Mouse (Mus musculus) E14TG2a.4 (cell line): Measurements from ENCODE around the gene Npw.

ENCODE experiments used
- H3K27me3 ChIP-seq: 2 replicates; pipeline ENCODE4 v1.6.1; 2014; ENCODE audit warnings: low read length, control low read depth; ENCODE audit not compliant: insufficient read depth
- H3K36me3 ChIP-seq: 2 replicates; pipeline ENCODE4 v1.6.1; 2014; ENCODE audit warnings: low read length, control low read depth; ENCODE audit not compliant: insufficient read depth
- H3K4me1 ChIP-seq: replicated peaks from 2 replicates; pipeline ENCODE4 v1.6.1; 2014; ENCODE audit warnings: low read depth, low read length, control low read depth
- H3K4me3 ChIP-seq: replicated peaks from 2 replicates; pipeline ENCODE4 v1.5.1; 2014; ENCODE audit warnings: mild to moderate bottlenecking, low read length
- H3K9me3 ChIP-seq: 2 replicates; pipeline ENCODE4 v1.6.1; 2014; ENCODE audit warnings: low read length, control low read depth
- CTCF ChIP-seq: conservative IDR thresholded peaks from 2 replicates; pipeline ENCODE4 v1.5.1; 2014; ENCODE audit warnings: low read length
- NANOG ChIP-seq: IDR thresholded peaks from 2 replicates; pipeline ENCODE4 v1.6.1; 2014; ENCODE audit warnings: borderline replicate concordance, low read length, mixed read lengths
- POU5F1 ChIP-seq: IDR thresholded peaks from 2 replicates; pipeline ENCODE4 v1.6.1; 2014; ENCODE audit warnings: low read length, borderline replicate concordance

Gene Npw

GRCm38 (mm10) chr17:24658017-24658758 lies at the start of gene Npw:
TSS of gene Npw (minus strand) at chr17:24658457.
- Histone ChIP-seq H3K36me3 (no peaks in the 10 kb centered on the region), H3K27me3 (peaks cover 53% of the 10 kb centered on the region), H3K4me3 (peak within 1 kb of the TSS; percentile 83), H3K9me3 (no peaks in the 10 kb centered on the region), H3K4me1 (peaks cover 31% of the 10 kb centered on the region)
- TF ChIP-seq POU5F1 (no peak), CTCF (no peak), NANOG (no peak)

GRCm38 (mm10) chr17:24707801-24708425 lies 49.7 kb upstream of the Npw start:
- TF ChIP-seq CTCF (no peak), NANOG (no peak), POU5F1 (no peak)
- Histone ChIP-seq H3K4me3 (peak overlapping the region; percentile 98), H3K27me3 (no peaks in the 10 kb centered on the region), H3K4me1 (peaks cover 29% of the 10 kb centered on the region), H3K9me3 (no peaks in the 10 kb centered on the region), H3K36me3 (peaks cover 31% of the 10 kb centered on the region)

GRCm38 (mm10) chr17:24706982-24707800 lies 48.9 kb upstream of the Npw start, which contains the start of gene Tbl3:
TSS of gene Tbl3 (minus strand) at chr17:24707660.
- H3K9me3 ChIP-seq = no peaks in the 10 kb centered on the region
- H3K36me3 ChIP-seq = peaks cover 38% of the 10 kb centered on the region
- H3K4me3 ChIP-seq = peak within 1 kb of the TSS; percentile 98
- peaks cover 34% of the 10 kb centered on the region for H3K4me1 ChIP-seq
- H3K27me3 ChIP-seq = no peaks in the 10 kb centered on the region
- TF ChIP-seq NANOG = no peak
- TF ChIP-seq POU5F1 = no peak
- TF ChIP-seq CTCF = no peak

GRCm38 (mm10) chr17:24705821-24706220 lies 47.6 kb upstream of the Npw start:
- Histone ChIP-seq H3K36me3 (peaks cover 52% of the 10 kb centered on the region), H3K27me3 (no peaks in the 10 kb centered on the region), H3K9me3 (no peaks in the 10 kb centered on the region), H3K4me1 (peaks cover 34% of the 10 kb centered on the region), H3K4me3 (peak overlapping the region; percentile 98; the same call in 1 of the 2 replicates)
- TF ChIP-seq CTCF = no peak
- TF ChIP-seq POU5F1 = no peak
- no peak for TF ChIP-seq NANOG

GRCm38 (mm10) chr17:24701251-24701650 lies 43.0 kb upstream of the Npw start:
- no peaks in the 10 kb centered on the region for H3K27me3 ChIP-seq
- no peaks in the 10 kb centered on the region for H3K9me3 ChIP-seq
- no peak for TF ChIP-seq CTCF
- no peak for TF ChIP-seq POU5F1
- no peak for TF ChIP-seq NANOG
- peaks cover 66% of the 10 kb centered on the region for H3K4me1 ChIP-seq
- H3K36me3 ChIP-seq = peaks cover 72% of the 10 kb centered on the region
- H3K4me3 ChIP-seq = no peak overlapping the region

- no peaks in the 10 kb centered on the region for H3K27me3 ChIP-seq
- peaks cover 59% of the 10 kb centered on the region for H3K36me3 ChIP-seq
- TF ChIP-seq NANOG = no peak
- no peak for TF ChIP-seq POU5F1
- TF ChIP-seq CTCF = no peak
- no peaks in the 10 kb centered on the region for H3K9me3 ChIP-seq
- H3K4me1 ChIP-seq = peaks cover 55% of the 10 kb centered on the region
- no peak overlapping the region for H3K4me3 ChIP-seq
Observed at GRCm38 (mm10) chr17:24699473-24699872, 41.2 kb upstream of the Npw start.

GRCm38 (mm10) chr17:24698715-24699114 lies 40.5 kb upstream of the Npw start:
- Histone ChIP-seq H3K36me3 (peaks cover 57% of the 10 kb centered on the region), H3K9me3 (no peaks in the 10 kb centered on the region), H3K4me1 (peaks cover 57% of the 10 kb centered on the region), H3K27me3 (no peaks in the 10 kb centered on the region), H3K4me3 (peak overlapping the region; percentile 50)
- TF ChIP-seq CTCF (no peak), POU5F1 (no peak), NANOG (no peak)

GRCm38 (mm10) chr17:24697985-24698384 lies 39.7 kb upstream of the Npw start:
- no peaks in the 10 kb centered on the region for H3K27me3 ChIP-seq
- peaks cover 60% of the 10 kb centered on the region for H3K4me1 ChIP-seq
- TF ChIP-seq CTCF = no peak
- no peak for TF ChIP-seq POU5F1
- no peak for TF ChIP-seq NANOG
- H3K36me3 ChIP-seq = peaks cover 57% of the 10 kb centered on the region
- H3K4me3 ChIP-seq = peak overlapping the region; percentile 50
- H3K9me3 ChIP-seq = no peaks in the 10 kb centered on the region
